Mouse (Mus musculus) neural tube, embryonic 15.5 days (tissue): ENCODE measurements around the gene Glrp1. TPM values are rescaled to one million over a fixed set of nuclear protein-coding genes. Genes with fewer than 3 reads are reported as not detected.
A peak's percentile ranks its signal among the peaks of the same experiment; 100 is the strongest.

Experiments used
- ATAC-seq: fragments of 200-750 bp; cut with Nextera tagmentation; 2 replicates; pipeline ENCODE4 v1.8.0; 2017; ENCODE audit warnings: mild to moderate bottlenecking, moderate TSS enrichment, moderate library complexity; ENCODE audit not compliant: low FRiP score
- H3K27ac ChIP-seq: fragments of 300-500 bp; sonication (generic); replicated peaks from 2 replicates; pipeline ENCODE4 v1.5.1; 2015; ENCODE audit warnings: mild to moderate bottlenecking, inconsistent platforms
- H3K27me3 ChIP-seq: fragments of 300-500 bp; sonication (generic); replicated peaks from 2 replicates; pipeline ENCODE4 v1.6.1; 2015; ENCODE audit warnings: inconsistent platforms
- H3K36me3 ChIP-seq: fragments of 300-500 bp; sonication (generic); 2 replicates; pipeline ENCODE4 v1.6.1; 2015; ENCODE audit warnings: inconsistent platforms
- H3K4me1 ChIP-seq: fragments of 300-500 bp; sonication (generic); 2 replicates; pipeline ENCODE4 v1.6.1; 2015; ENCODE audit warnings: inconsistent platforms
- H3K4me2 ChIP-seq: fragments of 300-500 bp; sonication (generic); 2 replicates; pipeline ENCODE4 v1.6.1; 2015; ENCODE audit warnings: inconsistent platforms, mild to moderate bottlenecking, moderate library complexity
- H3K4me3 ChIP-seq: fragments of 300-500 bp; sonication (generic); replicated peaks from 2 replicates; pipeline ENCODE4 v1.5.1; 2015; ENCODE audit warnings: mild to moderate bottlenecking, inconsistent platforms
- H3K9ac ChIP-seq: fragments of 300-500 bp; sonication (generic); replicated peaks from 2 replicates; pipeline ENCODE4 v1.6.1; 2015; ENCODE audit warnings: mild to moderate bottlenecking, inconsistent platforms
- H3K9me3 ChIP-seq: fragments of 300-500 bp; sonication (generic); replicated peaks from 2 replicates; pipeline ENCODE4 v1.6.1; 2016; ENCODE audit warnings: inconsistent platforms
- WGBS: fragments of 180-500 bp; shearing (Covaris S2); methylation state at CpG from one replicate; pipeline ENCODE4 v1.1.7; 2015; ENCODE audit warnings: mixed read lengths; 5-methylcytosine and 5-hydroxymethylcytosine counted together
- polyA plus RNA-seq: library from polyadenylated mRNA; unstranded; fragments of >200 nt; fragmentation: Nextera tagmentation; extraction: Ambion mirVana; gene quantifications from 2 replicates; pipeline ENCODE4 v1.2.1, GENCODE M21; 2015

The Glrp1 gene
- polyA plus RNA-seq, 1 experiment from 2014 or later, result not detected

DNA sequence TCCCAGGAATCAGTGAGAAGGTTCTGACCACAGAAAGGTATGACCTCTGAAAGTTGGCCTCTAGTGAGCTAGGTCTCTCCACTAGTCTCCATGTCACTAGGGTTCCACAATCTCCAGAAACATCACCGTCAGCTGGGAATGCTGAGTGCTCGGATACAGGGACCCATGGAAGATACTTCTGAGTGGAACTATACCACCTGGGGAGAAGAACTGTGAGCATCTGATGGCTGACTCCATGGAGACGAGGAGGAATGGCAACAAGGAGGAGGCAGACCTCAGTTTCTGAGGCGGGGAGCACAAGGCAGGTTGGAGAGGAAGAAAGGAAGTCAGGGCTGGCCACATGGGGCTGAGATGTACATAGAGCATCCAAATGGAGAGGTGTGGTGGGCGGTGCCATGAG is 50.2 kb downstream of the Glrp1 start:
- no peak for ATAC-seq
- peaks cover 12% of the 10 kb centered on the region; the same call in 1 of the 2 replicates for H3K4me1 ChIP-seq
- 83% methylated on average over 5 of the region's 5 CpGs for WGBS

GRCm38 (mm10) chr1:88459196-88459595 is 50.7 kb downstream of the Glrp1 start:
- no peak overlapping the region for H3K9ac ChIP-seq
- no peaks in the 10 kb centered on the region for H3K27me3 ChIP-seq
- peaks cover 12% of the 10 kb centered on the region; the same call in 1 of the 2 replicates for H3K4me1 ChIP-seq
- H3K27ac ChIP-seq, result no peak overlapping the region
- no peak overlapping the region for H3K4me3 ChIP-seq
- WGBS, result 87% methylated on average over 4 of the region's 4 CpGs
- H3K36me3 ChIP-seq, result no peaks in the 10 kb centered on the region
- H3K4me2 ChIP-seq, result no peak overlapping the region
- no peaks in the 10 kb centered on the region for H3K9me3 ChIP-seq
- ATAC-seq, result no peak

More for the DNA sequence above, 50.2 kb downstream of the Glrp1 start:
- H3K4me2 ChIP-seq, result no peak overlapping the region
- no peak overlapping the region for H3K4me3 ChIP-seq
- H3K9ac ChIP-seq, result no peak overlapping the region
- no peaks in the 10 kb centered on the region for H3K27me3 ChIP-seq
- no peaks in the 10 kb centered on the region for H3K36me3 ChIP-seq
- H3K9me3 ChIP-seq, result no peaks in the 10 kb centered on the region
- no peak overlapping the region for H3K27ac ChIP-seq

DNA sequence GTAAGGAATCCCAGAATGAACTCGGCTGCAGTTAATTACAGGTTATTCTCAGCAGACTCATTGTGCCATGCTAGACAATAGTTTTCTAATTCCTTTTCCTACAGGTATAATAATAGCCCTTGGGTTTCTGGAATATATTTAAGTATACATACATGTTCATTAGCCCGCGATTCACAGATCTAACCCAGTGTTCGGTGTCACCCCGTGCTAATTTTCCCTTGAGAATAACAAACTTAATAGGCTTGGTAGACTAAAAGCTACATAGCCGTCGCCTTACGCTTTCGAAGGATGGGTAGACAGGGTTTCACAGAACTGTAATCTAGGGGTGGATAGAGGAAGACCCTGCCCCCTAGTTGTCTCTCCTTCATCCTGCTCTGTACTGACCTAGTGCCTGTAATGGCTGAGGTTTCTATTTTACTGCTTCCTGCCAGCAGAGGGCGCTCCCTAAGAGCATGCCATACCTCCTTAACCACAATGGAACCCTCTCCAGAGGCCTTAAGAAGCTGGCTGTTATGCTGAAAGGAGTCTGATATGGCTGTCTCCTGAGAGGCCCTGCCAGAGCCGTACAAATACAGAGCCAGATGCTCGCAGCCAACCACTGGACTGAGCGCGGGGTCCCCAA is 53.3 kb downstream of the Glrp1 start:
- 0 out of 2 replicates have a peak overlapping the region, but pooled peaks have one; percentile 33 for H3K27ac ChIP-seq
- ATAC-seq, result peak; percentile 83; the same call in 1 of the 2 replicates
- WGBS, result 44% methylated on average over 14 of the region's 14 CpGs
- H3K36me3 ChIP-seq, result no peaks in the 10 kb centered on the region
- H3K27me3 ChIP-seq, result no peaks in the 10 kb centered on the region
- H3K9me3 ChIP-seq, result no peaks in the 10 kb centered on the region
- H3K4me1 ChIP-seq, result peaks cover 12% of the 10 kb centered on the region; the same call in 1 of the 2 replicates
- no peak overlapping the region for H3K9ac ChIP-seq
- H3K4me2 ChIP-seq, result no peak overlapping the region
- H3K4me3 ChIP-seq, result no peak overlapping the region

DNA sequence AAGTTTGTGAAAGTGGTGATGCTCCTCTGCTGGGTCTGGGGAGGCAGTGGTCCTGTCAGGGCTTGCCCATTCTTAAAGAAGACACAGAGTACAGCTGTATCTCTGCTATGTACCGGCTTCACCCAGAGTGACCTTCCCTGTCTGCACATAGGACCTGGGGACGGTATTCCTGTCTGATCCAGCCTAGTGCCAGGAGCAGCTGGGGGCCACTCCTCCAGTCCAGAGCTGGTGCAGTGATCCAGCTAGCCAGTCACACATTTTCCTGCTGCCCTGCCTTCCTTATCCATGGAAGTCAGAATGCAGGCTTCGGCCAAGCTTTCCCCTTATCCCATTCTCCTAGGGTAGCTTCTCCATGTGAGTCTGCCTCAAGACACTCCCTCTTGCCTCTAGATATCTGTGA is 54.1 kb downstream of the Glrp1 start:
- Histone ChIP-seq H3K9ac (no peak overlapping the region), H3K4me1 (peaks cover 12% of the 10 kb centered on the region; the same call in 1 of the 2 replicates), H3K4me2 (no peak overlapping the region), H3K9me3 (no peaks in the 10 kb centered on the region), H3K36me3 (no peaks in the 10 kb centered on the region), H3K27me3 (no peaks in the 10 kb centered on the region), H3K4me3 (no peak overlapping the region), H3K27ac (0 out of 2 replicates have a peak overlapping the region, but pooled peaks have one; percentile 33)
- 70% methylated on average over 3 of the region's 3 CpGs for WGBS
- no peak for ATAC-seq

GRCm38 (mm10) chr1:88454703-88455102 is 55.2 kb downstream of the Glrp1 start:
- no peak for ATAC-seq
- Histone ChIP-seq H3K4me3 (no peak overlapping the region), H3K27ac (no peak overlapping the region), H3K27me3 (no peaks in the 10 kb centered on the region), H3K9me3 (no peaks in the 10 kb centered on the region), H3K36me3 (no peaks in the 10 kb centered on the region), H3K9ac (no peak overlapping the region), H3K4me2 (no peak overlapping the region), H3K4me1 (peaks cover 12% of the 10 kb centered on the region; the same call in 1 of the 2 replicates)
- 69% methylated on average over 3 of the region's 3 CpGs for WGBS

DNA sequence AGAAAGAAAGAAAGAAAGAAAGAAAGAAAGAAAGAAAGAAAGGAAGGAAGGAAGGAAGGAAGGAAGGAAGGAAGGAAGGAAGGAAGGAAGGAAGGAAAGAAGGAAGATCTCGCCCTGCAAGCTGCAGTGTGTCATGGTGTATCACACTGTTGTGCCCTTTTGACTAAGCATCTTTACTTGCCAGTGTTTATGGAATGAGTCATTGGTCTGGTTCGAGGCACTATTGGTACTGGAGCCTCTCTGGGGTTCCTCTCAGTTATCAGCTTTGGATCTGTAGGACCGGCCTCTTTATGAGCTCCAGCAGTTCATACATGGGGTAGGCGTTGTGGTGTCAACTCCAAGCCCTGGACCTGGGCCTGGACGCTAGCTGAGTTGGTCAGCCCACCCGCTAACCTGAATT is 57.7 kb downstream of the Glrp1 start:
- no peaks in the 10 kb centered on the region for H3K27me3 ChIP-seq
- no peak overlapping the region for H3K9ac ChIP-seq
- WGBS, result 92% methylated on average over 6 of the region's 6 CpGs
- no peaks in the 10 kb centered on the region for H3K36me3 ChIP-seq
- no peak overlapping the region for H3K4me3 ChIP-seq
- H3K4me1 ChIP-seq, result peaks cover 12% of the 10 kb centered on the region; the same call in 1 of the 2 replicates
- no peaks in the 10 kb centered on the region for H3K9me3 ChIP-seq
- no peak overlapping the region for H3K27ac ChIP-seq
- H3K4me2 ChIP-seq, result no peak overlapping the region
- no peak for ATAC-seq

DNA sequence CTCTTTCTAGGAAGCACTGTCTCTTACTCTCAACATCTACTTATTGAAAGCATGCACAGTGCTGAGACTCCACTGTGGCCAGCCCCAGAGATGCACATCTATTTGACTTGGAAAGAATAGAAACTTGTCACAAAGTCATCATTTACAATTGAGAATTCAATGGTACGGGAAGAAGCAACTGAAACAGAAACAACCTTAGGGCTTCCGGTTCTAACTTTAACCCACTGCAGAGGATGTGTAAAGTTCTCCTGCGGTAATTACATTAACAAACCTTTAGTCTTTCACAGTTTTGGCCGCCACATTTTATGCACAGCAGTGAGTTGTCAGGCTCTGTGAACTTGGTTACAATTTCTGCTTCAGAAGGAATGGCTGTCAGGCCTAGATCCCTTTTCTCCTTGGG is 59.2 kb downstream of the Glrp1 start:
- no peak overlapping the region for H3K27ac ChIP-seq
- no peaks in the 10 kb centered on the region for H3K9me3 ChIP-seq
- no peak overlapping the region for H3K9ac ChIP-seq
- no peak overlapping the region for H3K4me3 ChIP-seq
- peaks cover 8% of the 10 kb centered on the region; the same call in 1 of the 2 replicates for H3K4me1 ChIP-seq
- 82% methylated on average over 4 of the region's 4 CpGs for WGBS
- no peaks in the 10 kb centered on the region for H3K27me3 ChIP-seq
- no peak overlapping the region for H3K4me2 ChIP-seq
- ATAC-seq, result no peak
- no peaks in the 10 kb centered on the region for H3K36me3 ChIP-seq

Other genes with a start within 250 kb of the Glrp1 start
- gene Hjurp, start 232.4 kb downstream of the Glrp1 start, polyA plus RNA-seq, result 63.6 and 84.0 TPM in 2 replicates
- 0.11 and 0.14 TPM in 2 replicates for gene Trpm8, start 232.4 kb downstream of the Glrp1 start, polyA plus RNA-seq
- gene Spp2, start 103.1 kb downstream of the Glrp1 start, polyA plus RNA-seq, result not detected in 2 replicates
- gene Arl4c, start 192.2 kb upstream of the Glrp1 start, polyA plus RNA-seq, result 38.1 and 43.5 TPM in 2 replicates